Mouse (Mus musculus) gastrocnemius, postnatal 14 days (tissue): ENCODE measurements at regions not wholly inside any gene's neighbourhood (a gene's known extent, or its start where the extent isn't known, plus 50 kb on each side); places are given as distances from the start of the nearest gene placed in this dataset.
"Not testable (repeated sequence)": the region's sequence is repeated elsewhere in the genome, so short reads cannot be mapped to it uniquely, and the experiment has no call there.

Experiments used
- DNase-seq: peaks from one replicate; pipeline ENCODE4 v3.0.0; 2021; ENCODE audit warnings: mixed read lengths
- intact Hi-C: fragments of 180-260 bp; cut with DNase I; formaldehyde crosslinking; loops from one replicate; pipeline ENCODE4 v1.15.1; 2025; ENCODE audit warnings: low total_unique reads

DNA sequence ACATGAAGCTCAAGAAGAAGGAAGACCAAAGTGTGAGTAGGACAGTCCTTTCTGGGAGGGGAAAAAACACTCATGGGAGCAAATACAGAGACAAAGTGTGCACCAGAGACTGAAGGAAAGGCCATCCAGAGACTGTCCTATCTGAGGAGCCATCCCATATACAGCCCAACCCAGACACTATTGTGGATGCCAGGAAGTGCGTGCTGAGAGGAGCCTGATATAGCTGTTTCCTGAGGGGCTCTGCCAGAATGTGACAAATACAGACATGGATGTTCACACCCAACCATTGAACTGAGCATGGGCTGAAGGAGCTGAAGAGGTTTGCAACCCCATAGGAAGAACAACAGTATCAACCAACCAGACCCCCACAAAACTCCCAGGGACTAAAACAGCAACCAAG is 281.9 kb upstream of the Gm21293 start:
- intact Hi-C loops, result no loop called here

DNA sequence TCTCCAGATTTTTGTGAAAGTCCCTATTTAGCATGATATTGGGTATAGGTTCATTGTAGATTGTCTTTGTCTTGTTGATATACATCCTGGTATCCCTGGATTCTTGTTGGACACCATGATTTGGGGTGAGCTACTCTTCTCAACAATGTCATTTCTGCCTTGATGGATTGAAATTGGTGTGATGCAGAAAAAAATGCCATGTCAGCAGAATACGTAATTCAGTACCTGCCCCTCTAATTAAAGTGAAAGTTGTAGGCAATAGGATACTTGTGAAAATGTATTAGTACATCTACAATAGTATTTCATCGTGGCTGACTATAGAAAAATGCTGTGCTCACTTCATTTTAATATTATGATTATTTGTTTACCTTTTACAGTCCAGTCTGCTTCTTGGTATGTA is 280.7 kb upstream of the Gm21293 start:
- no peak for DNase-seq
- intact Hi-C loops, result no loop called here

More for the DNA sequence above, 281.9 kb upstream of the Gm21293 start:
- DNase-seq, result no peak

DNA sequence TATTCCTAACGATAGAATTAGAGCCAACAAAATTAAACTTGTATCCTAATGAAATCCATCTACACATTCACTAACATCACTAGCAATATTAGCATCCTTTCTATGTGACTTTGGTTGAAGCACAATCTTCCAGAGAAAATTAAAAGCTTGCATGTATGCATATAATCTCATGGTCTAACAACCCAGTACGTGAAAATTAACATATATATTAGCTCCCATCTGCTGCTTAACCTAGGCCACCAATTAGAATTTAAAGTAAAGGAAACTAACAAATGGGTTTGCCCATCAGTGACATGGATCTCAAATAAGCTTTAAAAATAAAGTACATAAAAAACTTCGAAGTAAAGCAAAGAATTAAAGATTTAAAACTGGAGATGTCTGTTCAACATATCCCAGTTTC is 278.9 kb upstream of the Gm21293 start:
- DNase-seq, result no peak
- intact Hi-C loops, result no loop called here

GRCm38 (mm10) chr10:103910098-103910497 is 232.7 kb upstream of the Gm21293 start:
- no peak for DNase-seq
- intact Hi-C loops, result no loop called here

DNA sequence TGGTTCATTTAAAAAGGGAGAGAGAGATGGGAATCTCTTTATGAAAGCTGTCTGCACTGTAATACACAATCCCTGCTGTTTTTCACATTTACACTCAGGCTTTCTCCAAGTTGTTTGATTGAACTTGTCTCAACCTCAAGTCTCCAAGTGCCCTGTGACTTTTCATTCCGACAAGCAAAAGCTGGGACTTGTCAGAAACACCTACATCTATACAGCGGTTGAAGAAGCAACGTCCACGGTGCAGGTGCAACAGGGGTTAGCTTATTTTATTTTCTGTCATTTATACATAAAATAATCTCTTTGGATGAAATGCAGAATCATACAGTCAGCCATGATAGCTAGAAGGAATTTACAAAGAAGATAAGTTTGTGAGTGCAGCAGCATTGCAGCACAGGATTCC is 184.6 kb upstream of the Gm21293 start:
- DNase-seq, result no peak

GRCm38 (mm10) chr10:103976059-103976458 is 166.7 kb upstream of the Gm21293 start:
- intact Hi-C loops, result no loop called here
- no peak for DNase-seq

More for the DNA sequence above, 184.6 kb upstream of the Gm21293 start:
- intact Hi-C loops, result no loop called here

DNA sequence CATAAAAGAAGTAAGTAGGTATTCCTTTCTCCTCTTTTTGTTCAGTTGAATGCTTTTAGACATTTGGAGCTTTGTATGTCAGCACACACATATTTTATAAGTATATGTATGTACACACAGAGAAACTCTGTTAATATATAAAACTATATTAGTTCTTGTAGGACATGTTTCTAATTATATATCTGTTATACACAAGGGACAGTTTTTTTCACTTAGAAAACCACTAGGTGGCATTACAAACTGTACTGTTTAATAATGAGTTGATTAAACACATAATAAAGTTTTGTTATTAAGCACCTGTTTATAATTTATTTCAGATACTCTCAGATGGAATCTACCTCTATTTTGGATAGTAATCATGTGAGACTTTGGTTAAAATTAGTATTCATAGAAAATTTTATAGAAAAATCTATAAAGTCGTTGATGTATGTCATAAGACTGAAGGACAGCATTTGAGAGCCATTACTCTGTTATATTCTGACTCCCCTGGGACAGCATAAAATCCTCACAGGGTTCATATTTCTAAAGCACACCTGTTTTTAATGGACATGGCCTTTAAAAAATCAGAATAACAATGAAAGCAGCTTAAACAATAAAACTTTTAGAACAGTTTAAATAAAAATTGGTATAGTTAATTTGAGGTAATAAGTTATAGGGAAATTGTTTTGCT is 158.4 kb upstream of the Gm21293 start:
- no peak for DNase-seq
- intact Hi-C loops, result no loop called here

- intact Hi-C loops, result no loop called here
- DNase-seq, result no peak
These were observed 123.2 kb upstream of the Gm21293 start for GRCm38 (mm10) chr10:104019540-104019939.

DNA sequence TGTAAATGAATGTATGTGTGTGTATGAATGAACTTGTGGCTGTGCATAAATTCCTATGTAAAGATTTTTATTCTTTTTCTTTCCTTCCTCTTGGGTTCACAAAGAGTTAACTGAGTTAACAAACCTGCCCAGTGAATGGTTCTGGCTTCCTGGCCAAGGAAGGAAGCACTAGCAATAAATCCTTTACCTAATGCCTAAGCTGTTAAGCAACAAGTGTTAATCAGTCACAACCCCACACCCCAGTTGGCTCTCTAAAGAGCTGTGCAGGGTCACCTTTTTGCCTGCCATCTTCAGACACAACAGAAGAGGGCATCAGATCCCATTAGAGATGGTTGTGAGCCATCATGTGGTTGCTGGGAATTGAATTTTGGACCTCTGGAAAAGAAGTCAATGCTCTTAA is 121.2 kb upstream of the Gm21293 start:
- intact Hi-C loops, result no loop called here
- no peak for DNase-seq

- no peak for DNase-seq
- intact Hi-C loops, result no loop called here
These were observed 114.6 kb upstream of the Gm21293 start for GRCm38 (mm10) chr10:104028162-104028561.

DNA sequence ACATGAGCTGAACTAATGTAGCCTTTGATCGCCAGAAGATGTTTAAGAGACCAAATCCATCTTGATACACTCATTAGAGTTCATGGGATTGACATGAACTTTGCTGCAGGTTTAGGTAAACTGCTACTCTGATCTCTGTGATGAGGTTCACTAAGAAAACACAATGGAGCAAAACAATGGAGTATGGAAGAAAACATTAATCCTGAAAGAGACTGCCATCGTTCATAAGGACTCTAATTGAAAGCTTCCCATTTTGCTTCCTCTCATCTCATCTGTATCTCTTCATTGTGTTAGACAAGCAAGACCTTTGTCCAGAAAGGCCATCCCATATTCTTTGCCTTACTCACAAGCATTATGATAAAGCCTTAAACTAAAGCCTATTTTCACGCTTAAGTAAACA is 110.0 kb upstream of the Gm21293 start:
- no peak for DNase-seq
- intact Hi-C loops, result no loop called here

DNA sequence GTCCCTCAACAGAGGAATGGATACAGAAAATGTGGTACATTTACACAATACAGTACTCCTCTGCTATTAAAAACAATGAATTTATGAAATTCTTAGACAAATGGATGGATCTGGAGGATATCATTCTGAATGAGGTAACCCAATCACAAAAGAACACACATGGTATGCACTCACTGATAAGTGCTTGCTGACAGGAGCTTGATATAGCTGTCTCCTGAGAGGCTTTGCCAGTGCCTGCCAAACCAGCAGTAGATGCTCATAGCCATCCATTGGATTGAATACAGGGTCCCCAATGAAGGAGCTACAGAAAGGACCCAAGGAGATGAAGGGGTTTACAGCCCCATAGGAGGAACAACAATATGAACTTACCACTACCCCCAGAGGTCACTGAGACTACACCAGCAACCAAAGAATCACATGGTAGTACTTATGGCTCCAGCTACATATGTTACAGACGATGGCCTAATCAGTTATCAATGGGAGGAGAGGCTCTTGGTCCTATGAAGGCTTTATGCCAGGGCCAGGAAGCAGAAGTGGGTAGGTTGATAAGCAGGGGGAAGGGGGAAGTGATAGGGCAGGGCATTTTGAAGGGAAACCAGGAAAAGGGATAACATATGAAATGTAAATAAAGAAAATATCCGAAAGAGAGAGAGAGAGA is 100.9 kb upstream of the Gm21293 start:
- DNase-seq, intact Hi-C loops: not testable (repeated sequence)

DNA sequence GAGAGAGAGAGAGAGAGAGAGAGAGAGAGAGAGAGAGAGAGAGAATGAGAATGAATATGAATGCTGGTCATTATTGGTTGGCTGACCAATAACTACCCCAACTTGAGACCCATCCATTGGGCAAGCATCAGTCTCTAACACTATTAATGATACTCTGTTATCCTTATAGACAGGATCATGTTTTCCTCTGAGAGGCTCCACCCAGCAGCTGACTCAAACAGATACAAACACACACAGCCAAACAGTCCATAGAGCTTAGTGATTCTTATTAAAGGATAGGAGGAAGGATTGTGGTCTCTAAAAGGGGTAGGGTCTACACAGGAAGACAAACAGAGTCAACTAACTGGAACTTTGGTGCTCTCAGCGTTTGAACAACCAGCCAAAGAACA is 100.4 kb upstream of the Gm21293 start:
- intact Hi-C loops, result no loop called here
- no peak for DNase-seq

DNA sequence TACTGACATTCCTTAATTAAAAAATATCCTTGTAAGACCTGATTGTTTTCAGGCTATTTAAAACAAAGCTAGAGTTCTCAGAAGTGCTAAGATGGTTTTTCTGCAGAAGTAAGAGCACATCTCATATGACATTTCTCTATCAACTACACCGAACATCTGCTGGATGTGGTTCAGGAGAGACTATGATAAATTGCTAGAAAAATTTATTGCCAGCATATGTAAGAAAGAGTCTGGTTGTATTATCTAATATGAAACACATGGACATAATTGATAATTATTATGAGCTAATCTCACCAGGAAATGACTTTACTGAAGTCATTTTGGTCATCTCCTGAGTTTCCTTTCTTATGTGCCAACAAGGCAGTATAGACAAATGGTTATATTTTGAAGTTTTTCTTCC is 99.2 kb upstream of the Gm21293 start:
- intact Hi-C loops, result no loop called here
- no peak for DNase-seq
